In the genomic region with DNA sequence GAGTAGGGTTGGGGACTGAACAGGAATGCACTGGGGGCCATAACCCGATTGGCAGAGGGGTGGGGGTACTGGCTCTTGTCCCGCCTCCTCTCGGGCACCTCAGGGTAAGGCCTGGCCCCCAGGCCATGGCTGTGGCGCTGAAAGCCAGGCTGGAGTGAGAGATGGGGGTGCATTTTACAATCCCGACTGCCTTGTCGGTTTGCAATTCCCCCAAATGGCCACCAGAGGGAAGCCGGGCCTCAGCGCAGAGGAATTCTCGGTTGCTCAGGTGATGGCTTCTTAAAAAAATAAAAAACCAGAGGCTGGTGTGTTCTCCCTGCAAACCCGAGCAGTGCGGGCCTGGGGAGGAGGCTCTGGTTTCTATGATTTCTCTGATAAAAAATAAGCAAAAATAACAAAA, we compare ENCODE assay signal across 8 mouse cellular contexts. TPM values are rescaled to one million over a fixed set of nuclear protein-coding genes. Genes with fewer than 3 reads are reported as not detected.
DNase-seq lines count a peak whose midpoint lies in the region; ATAC-seq and TF ChIP-seq lines count a peak whose summit lies in the region.

No protein-coding gene starts in this region.

- H3K4me1 ChIP-seq in hindbrain, embryonic 11.5 days (replicated peaks; ENCODE audit: control insufficient read depth, insufficient read depth, low read length), result peaks cover 7% of the 10 kb centered on the region; the same call in 1 of the 2 replicates
- peaks cover 14% of the 10 kb centered on the region for H3K4me1 ChIP-seq in hindbrain, embryonic 16.5 days (ENCODE audit: control insufficient read depth, insufficient read depth, low read depth, low read length)
- H3K4me1 ChIP-seq in embryonic facial prominence, embryonic 10.5 days, result peaks cover 43% of the 10 kb centered on the region

- H3K4me3 ChIP-seq in hindbrain, embryonic 11.5 days (ENCODE audit: low read depth, low read length), result no peak overlapping the region
- no peak overlapping the region for H3K4me3 ChIP-seq in hindbrain, embryonic 16.5 days (ENCODE audit: low read length)
- no peak overlapping the region for H3K4me3 ChIP-seq in C2C12 (ENCODE audit: insufficient read depth, poor library complexity, severe bottlenecking)
- H3K4me3 ChIP-seq in embryonic facial prominence, embryonic 10.5 days, result no peak overlapping the region

- H3ac ChIP-seq in C2C12 (ENCODE audit: control insufficient read depth, insufficient read length, low read depth), result no peak overlapping the region

- 6% methylated on average over 11 of the region's 11 CpGs for WGBS in hindbrain, embryonic 11.5 days
- 4% methylated on average over 11 of the region's 11 CpGs for WGBS in hindbrain, embryonic 16.5 days
- 5% methylated on average over 11 of the region's 11 CpGs for WGBS in embryonic facial prominence, embryonic 10.5 days

- DNase-seq in hindbrain, embryonic 11.5 days (ENCODE audit: low spot score), result peak; percentile 78
- DNase-seq in adrenal gland, adult 8-10 months, result peak; percentile 36
- peak; percentile 75 for DNase-seq in embryonic facial prominence, embryonic 10.5 days (ENCODE audit: low spot score)
- DNase-seq in kidney, postnatal 25 days, result peak; percentile 65 to 71

- no peaks in the 10 kb centered on the region for H3K79me2 ChIP-seq in C2C12 (ENCODE audit: control insufficient read depth, insufficient read depth)

- H3K4me2 ChIP-seq in hindbrain, embryonic 11.5 days (replicated peaks; ENCODE audit: low read depth, low read length), result no peak overlapping the region; the same call in 1 of the 2 replicates
- H3K4me2 ChIP-seq in hindbrain, embryonic 16.5 days (ENCODE audit: low read length), result no peak overlapping the region

- no peak overlapping the region for H3K27ac ChIP-seq in hindbrain, embryonic 11.5 days (ENCODE audit: low read depth, low read length)
- no peak overlapping the region for H3K27ac ChIP-seq in hindbrain, embryonic 16.5 days (ENCODE audit: low read depth, low read length)
- no peak overlapping the region for H3K27ac ChIP-seq in embryonic facial prominence, embryonic 10.5 days (replicated peaks)

- peak; percentile 76 for TF ChIP-seq CTCF in C2C12 (IDR thresholded peaks at IDR 0.05; ENCODE audit: control insufficient read depth, insufficient read depth, insufficient read length)

- no peak overlapping the region for H3K9ac ChIP-seq in hindbrain, embryonic 11.5 days (ENCODE audit: low read depth, low read length)
- no peak overlapping the region for H3K9ac ChIP-seq in hindbrain, embryonic 16.5 days (ENCODE audit: low read depth, low read length)

- no peaks in the 10 kb centered on the region for H3K36me3 ChIP-seq in hindbrain, embryonic 11.5 days (ENCODE audit: control insufficient read depth, insufficient read depth, low read length)
- no peaks in the 10 kb centered on the region for H3K36me3 ChIP-seq in hindbrain, embryonic 16.5 days (ENCODE audit: control insufficient read depth, insufficient read depth, low read length)
- no peaks in the 10 kb centered on the region for H3K36me3 ChIP-seq in C2C12 (ENCODE audit: control insufficient read depth, insufficient read depth)
- no peaks in the 10 kb centered on the region for H3K36me3 ChIP-seq in embryonic facial prominence, embryonic 10.5 days (replicated peaks)

- no peaks in the 10 kb centered on the region for H3K79me3 ChIP-seq in C2C12 (ENCODE audit: low read depth)

- H3K27me3 ChIP-seq in hindbrain, embryonic 11.5 days (ENCODE audit: control insufficient read depth, insufficient read depth, low read length), result peaks cover 28% of the 10 kb centered on the region
- H3K27me3 ChIP-seq in hindbrain, embryonic 16.5 days (replicated peaks; ENCODE audit: control insufficient read depth, insufficient read depth, low read length), result peaks cover 10% of the 10 kb centered on the region; the same call in 1 of the 2 replicates
- no peaks in the 10 kb centered on the region for H3K27me3 ChIP-seq in C2C12 (ENCODE audit: control insufficient read depth, insufficient read depth, insufficient read length)
- peaks cover 62% of the 10 kb centered on the region for H3K27me3 ChIP-seq in embryonic facial prominence, embryonic 10.5 days (replicated peaks; ENCODE audit: low read depth, poor library complexity, severe bottlenecking)

- ATAC-seq in hindbrain, embryonic 11.5 days (ENCODE audit: low FRiP score), result no peak
- ATAC-seq in hindbrain, embryonic 16.5 days, result no peak
- 0 out of 2 replicates have a peak, but pooled peaks have one; percentile 30 for ATAC-seq in monocyte, adult 5-6 weeks (replicated peaks; ENCODE audit: insufficient number of reproducible peaks, low FRiP score, low TSS enrichment, poor library complexity, severe bottlenecking)
- no peak for ATAC-seq in activated CD4-positive, CD25-positive, alpha-beta regulatory T cell, adult 4 months

- H3K9me3 ChIP-seq in hindbrain, embryonic 11.5 days (ENCODE audit: control insufficient read depth, low read length), result no peaks in the 10 kb centered on the region
- H3K9me3 ChIP-seq in hindbrain, embryonic 16.5 days (ENCODE audit: control insufficient read depth, low read length), result no peaks in the 10 kb centered on the region
- H3K9me3 ChIP-seq in embryonic facial prominence, embryonic 10.5 days, result no peaks in the 10 kb centered on the region

TF ChIP-seq in C2C12, 6 proteins besides CTCF, POLR2A, EP300 and RAD21:
- TF ChIP-seq MAX (IDR thresholded peaks at IDR 0.05), result no peak
- no peak for TF ChIP-seq CEBPB (IDR thresholded peaks at IDR 0.05; ENCODE audit: low read depth)
- TF ChIP-seq MYOG (IDR thresholded peaks at IDR 0.05; ENCODE audit: control insufficient read depth, extremely low read depth, insufficient read length), result no peak
- TF ChIP-seq MYOD1 (IDR thresholded peaks at IDR 0.05; ENCODE audit: control insufficient read depth, insufficient read length, low read depth), result no peak
- TF ChIP-seq FOSL1 (IDR thresholded peaks at IDR 0.05; ENCODE audit: insufficient read depth, low read length, poor library complexity, severe bottlenecking), result no peak
- no peak for TF ChIP-seq USF1 (IDR thresholded peaks at IDR 0.05; ENCODE audit: low read depth)
TF ChIP-seq in C2C12: peak in this region for 0.

RNA-seq across cellular contexts. Expression of gene Cd164l2, which starts 2.6 kb away (rescaled TPM):
- polyA plus RNA-seq in hindbrain, embryonic 11.5 days (2014; fragmentation: Nextera tagmentation; extraction: Ambion mirVana), result 0.91 and 0.93 TPM in 2 replicates
- polyA plus RNA-seq in hindbrain, embryonic 16.5 days (2015; fragmentation: Nextera tagmentation; extraction: Ambion mirVana), result 5.6 and 8.3 TPM in 2 replicates
- polyA plus RNA-seq in C2C12 (2012; fragmentation: generic; extraction: Trizol), result 0.23 TPM
- 1 to 10 TPM in 2 of 4 experiments, under 1 TPM in 2; 0.86 to 1.8 (median 1.4) TPM for total RNA-seq in adrenal gland, adult 8-10 months (2022)
- polyA plus RNA-seq in embryonic facial prominence, embryonic 10.5 days (2016; fragmentation: Nextera tagmentation; extraction: Ambion mirVana), result 3.0 and 5.2 TPM in 2 replicates
- not detected in 3 replicates for total RNA-seq in monocyte, adult 5-6 weeks (2017)
- polyA plus RNA-seq in activated CD4-positive, CD25-positive, alpha-beta regulatory T cell, adult 4 months (2017; shearing (Covaris generic)), result not detected

RNA-seq across cellular contexts. Expression of gene Gpr3, which starts 3.0 kb away (rescaled TPM):
- polyA plus RNA-seq in hindbrain, embryonic 11.5 days (2014; fragmentation: Nextera tagmentation; extraction: Ambion mirVana), result 0.19 and 0.50 TPM in 2 replicates
- polyA plus RNA-seq in hindbrain, embryonic 16.5 days (2015; fragmentation: Nextera tagmentation; extraction: Ambion mirVana), result 2.5 TPM in 2 replicates
- polyA plus RNA-seq in C2C12 (2012; fragmentation: generic; extraction: Trizol), result 0.53 TPM
- total RNA-seq in adrenal gland, adult 8-10 months (2022), result under 1 TPM in 1 of 4 experiments, not detected in 3; 0.66 TPM
- polyA plus RNA-seq in embryonic facial prominence, embryonic 10.5 days (2016; fragmentation: Nextera tagmentation; extraction: Ambion mirVana), result 0.11 and 0.57 TPM in 2 replicates
- total RNA-seq in monocyte, adult 5-6 weeks (2017), result not detected in 3 replicates
- polyA plus RNA-seq in activated CD4-positive, CD25-positive, alpha-beta regulatory T cell, adult 4 months (2017; shearing (Covaris generic)), result not detected

RNA-seq across cellular contexts. Expression of gene Map3k6, which starts 31.3 kb away (rescaled TPM):
- 2.7 and 3.0 TPM in 2 replicates for polyA plus RNA-seq in hindbrain, embryonic 11.5 days (2014; fragmentation: Nextera tagmentation; extraction: Ambion mirVana)
- polyA plus RNA-seq in hindbrain, embryonic 16.5 days (2015; fragmentation: Nextera tagmentation; extraction: Ambion mirVana), result 2.6 and 4.2 TPM in 2 replicates
- polyA plus RNA-seq in C2C12 (2012; fragmentation: generic; extraction: Trizol), result 7.3 TPM
- total RNA-seq in adrenal gland, adult 8-10 months (2022), result 10 to 100 TPM; 17.3 to 27.7 (median 19.2) TPM
- 1.7 and 1.8 TPM in 2 replicates for polyA plus RNA-seq in embryonic facial prominence, embryonic 10.5 days (2016; fragmentation: Nextera tagmentation; extraction: Ambion mirVana)
- total RNA-seq in monocyte, adult 5-6 weeks (2017), result 0.87 to 12.3 TPM (median 3.8 TPM) in 3 replicates
- under 1 TPM in 1 of 2 experiments, not detected in 1; 0.42 TPM for polyA plus RNA-seq in activated CD4-positive, CD25-positive, alpha-beta regulatory T cell, adult 4 months (2017; shearing (Covaris generic))

RNA-seq across cellular contexts. Expression of gene Sytl1, which starts 53.5 kb away (rescaled TPM):
- 0.59 and 1.2 TPM in 2 replicates for polyA plus RNA-seq in hindbrain, embryonic 11.5 days (2014; fragmentation: Nextera tagmentation; extraction: Ambion mirVana)
- polyA plus RNA-seq in hindbrain, embryonic 16.5 days (2015; fragmentation: Nextera tagmentation; extraction: Ambion mirVana), result 0.44 and 0.54 TPM in 2 replicates
- 0.89 TPM for polyA plus RNA-seq in C2C12 (2012; fragmentation: generic; extraction: Trizol)
- 1 to 10 TPM in 3 of 4 experiments, under 1 TPM in 1; 0.92 to 2.0 (median 1.1) TPM for total RNA-seq in adrenal gland, adult 8-10 months (2022)
- polyA plus RNA-seq in embryonic facial prominence, embryonic 10.5 days (2016; fragmentation: Nextera tagmentation; extraction: Ambion mirVana), result 1.3 and 1.6 TPM in 2 replicates
- total RNA-seq in monocyte, adult 5-6 weeks (2017), result 1.4 to 7.1 TPM (median 4.4 TPM) in 3 replicates
- polyA plus RNA-seq in activated CD4-positive, CD25-positive, alpha-beta regulatory T cell, adult 4 months (2017; shearing (Covaris generic)), result 10 to 100 TPM; 29.6 to 45.6 TPM
